Mouse (Mus musculus): ENCODE measurements at regions not wholly inside any gene's neighbourhood (a gene's known extent, or its start where the extent isn't known, plus 50 kb on each side); places are given as distances from the start of the nearest gene placed in this dataset.
A peak's percentile ranks its signal among the peaks of the same experiment; 100 is the strongest.

DNA sequence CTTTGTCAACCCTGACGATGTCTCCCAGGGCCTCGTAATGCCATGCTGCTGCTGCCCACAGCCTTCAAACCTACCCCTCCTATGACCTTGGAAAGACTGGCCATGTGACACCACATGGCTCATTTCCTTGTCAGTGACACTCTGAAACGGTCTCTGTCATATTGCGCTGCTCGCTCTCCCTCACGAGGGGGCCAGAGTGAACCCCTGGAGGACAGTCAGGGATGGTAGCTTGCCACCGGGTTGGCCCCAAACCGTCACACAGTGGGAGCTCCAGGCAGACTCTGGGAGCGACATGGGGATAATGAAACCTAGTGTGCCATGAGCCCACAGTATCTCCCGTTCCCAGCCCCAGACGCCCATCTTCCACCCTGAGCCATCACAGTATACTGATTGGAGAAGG is 188.8 kb downstream of the Bmp7 start:
- H3K4me2 ChIP-seq (replicated peaks; ENCODE audit: low read depth, low read length): no peak overlapping the region
- 0 out of 2 replicates have a peak, but pooled peaks have one; percentile 24 for ATAC-seq (ENCODE audit: low FRiP score, low TSS enrichment)
- no peak overlapping the region for H3K27ac ChIP-seq (ENCODE audit: low read depth, low read length)
- WGBS: 73% methylated on average over 11 of the region's 11 CpGs
- no peaks in the 10 kb centered on the region for H3K9me3 ChIP-seq (ENCODE audit: control insufficient read depth, low read length)
- H3K36me3 ChIP-seq (ENCODE audit: control insufficient read depth, insufficient read depth, low read length): no peaks in the 10 kb centered on the region
- no peak overlapping the region for H3K4me3 ChIP-seq (ENCODE audit: low read length)
- peaks cover 2% of the 10 kb centered on the region; the same call in 1 of the 2 replicates for H3K4me1 ChIP-seq (ENCODE audit: control insufficient read depth, insufficient read depth, low read length)
- peaks cover 19% of the 10 kb centered on the region for H3K27me3 ChIP-seq (ENCODE audit: control insufficient read depth, insufficient read depth, low read length)
- no peak overlapping the region for H3K9ac ChIP-seq (ENCODE audit: low read depth, low read length)

DNA sequence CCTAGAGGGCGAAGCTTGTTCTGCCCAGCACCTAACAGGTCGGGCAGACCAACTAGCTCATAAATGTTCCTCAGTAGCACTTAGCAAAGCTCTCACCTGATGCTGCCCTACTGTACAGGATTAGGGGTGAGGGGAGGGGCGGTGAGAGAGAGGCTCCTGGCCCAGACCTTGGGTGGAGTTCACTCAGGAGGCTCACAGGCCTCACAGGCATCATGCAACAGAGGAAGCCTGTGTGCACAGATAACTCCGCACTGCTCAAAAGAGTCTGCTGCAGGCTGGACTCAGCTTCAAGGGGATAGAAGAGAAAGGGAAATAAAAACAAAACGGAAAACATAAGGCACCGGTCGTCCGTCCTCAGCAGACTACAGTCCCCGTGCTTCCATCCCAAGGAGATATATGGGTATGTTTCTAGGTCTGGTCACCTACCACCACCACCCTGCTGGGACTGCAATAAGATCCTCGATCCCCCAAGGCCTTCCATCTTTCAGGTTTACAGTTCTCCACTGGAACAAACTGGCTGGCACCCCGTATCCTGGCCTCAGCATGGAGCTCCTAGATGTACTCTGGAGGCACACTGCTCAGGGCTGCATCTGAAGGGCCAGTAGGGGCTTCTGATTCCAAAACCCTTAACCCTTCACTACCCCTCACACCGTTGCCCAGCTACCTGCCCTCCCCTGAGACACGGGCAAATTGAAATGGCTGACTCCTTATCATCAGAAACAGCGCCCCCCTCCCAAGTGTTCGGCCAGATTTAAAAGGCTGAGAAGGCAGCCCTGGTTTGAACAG is 184.2 kb downstream of the Bmp7 start:
- Histone ChIP-seq H3K27ac (ENCODE audit: low read depth, low read length) (no peak overlapping the region), H3K4me3 (ENCODE audit: low read length) (no peak overlapping the region), H3K9ac (ENCODE audit: low read depth, low read length) (no peak overlapping the region), H3K36me3 (ENCODE audit: control insufficient read depth, insufficient read depth, low read length) (no peaks in the 10 kb centered on the region), H3K27me3 (ENCODE audit: control insufficient read depth, insufficient read depth, low read length) (peaks cover 41% of the 10 kb centered on the region), H3K4me1 (ENCODE audit: control insufficient read depth, insufficient read depth, low read length) (peaks cover 9% of the 10 kb centered on the region; the same call in 1 of the 2 replicates), H3K9me3 (ENCODE audit: control insufficient read depth, low read length) (no peaks in the 10 kb centered on the region), H3K4me2 (replicated peaks; ENCODE audit: low read depth, low read length) (no peak overlapping the region)
- WGBS: 53% methylated on average over 15 of the region's 15 CpGs
- ATAC-seq (ENCODE audit: low FRiP score, low TSS enrichment): no peak

DNA sequence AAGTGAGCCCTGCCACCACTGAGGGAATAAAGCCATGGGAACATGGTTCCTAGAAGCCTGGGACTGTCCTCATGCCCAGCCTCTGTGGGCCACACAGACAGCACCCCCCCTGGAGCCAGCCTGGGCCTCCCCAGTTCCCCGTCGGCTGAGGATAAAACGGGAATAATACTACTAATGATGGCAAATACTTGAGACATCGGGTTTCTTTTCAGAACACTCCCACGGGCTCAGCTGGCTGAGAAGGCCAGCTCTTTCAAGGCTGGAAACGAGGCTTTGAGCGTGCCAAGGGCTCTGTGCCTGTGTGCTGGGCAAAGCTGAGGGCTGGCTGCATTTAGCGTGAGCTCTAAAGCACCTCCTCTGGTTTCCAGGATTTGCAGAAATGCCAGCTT is 183.7 kb downstream of the Bmp7 start:
- H3K9ac ChIP-seq (ENCODE audit: low read depth, low read length): no peak overlapping the region
- H3K4me1 ChIP-seq (ENCODE audit: control insufficient read depth, insufficient read depth, low read length): peaks cover 9% of the 10 kb centered on the region; the same call in 1 of the 2 replicates
- WGBS: 13% methylated on average over 8 of the region's 8 CpGs
- H3K36me3 ChIP-seq (ENCODE audit: control insufficient read depth, insufficient read depth, low read length): no peaks in the 10 kb centered on the region
- no peak overlapping the region for H3K27ac ChIP-seq (ENCODE audit: low read depth, low read length)
- ATAC-seq (ENCODE audit: low FRiP score, low TSS enrichment): no peak
- no peak overlapping the region for H3K4me2 ChIP-seq (replicated peaks; ENCODE audit: low read depth, low read length)
- H3K4me3 ChIP-seq (ENCODE audit: low read length): no peak overlapping the region
- no peaks in the 10 kb centered on the region for H3K9me3 ChIP-seq (ENCODE audit: control insufficient read depth, low read length)
- H3K27me3 ChIP-seq (ENCODE audit: control insufficient read depth, insufficient read depth, low read length): peaks cover 43% of the 10 kb centered on the region

DNA sequence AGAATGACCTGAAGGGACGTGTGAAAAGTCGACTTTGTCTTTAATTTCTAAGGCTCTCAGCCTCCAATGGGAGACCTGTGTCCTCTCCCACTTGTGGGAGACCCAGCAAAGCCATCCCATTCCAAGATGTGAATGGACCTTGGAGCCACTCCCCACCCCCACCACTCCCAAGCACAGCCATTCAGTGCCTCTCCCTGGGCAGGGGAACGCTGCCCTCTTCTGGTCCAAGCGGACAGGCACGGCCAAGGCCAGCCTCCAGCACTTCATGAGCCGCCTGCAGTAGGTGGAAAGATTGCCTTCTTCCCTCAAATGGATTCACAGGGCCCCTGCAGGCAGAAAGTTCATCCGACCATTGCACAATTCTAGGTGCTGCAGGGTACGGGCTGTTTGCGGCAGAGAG is 181.6 kb downstream of the Bmp7 start:
- Histone ChIP-seq H3K9me3 (ENCODE audit: control insufficient read depth, low read length) (no peaks in the 10 kb centered on the region), H3K4me3 (ENCODE audit: low read length) (no peak overlapping the region), H3K27ac (ENCODE audit: low read depth, low read length) (no peak overlapping the region), H3K4me2 (replicated peaks; ENCODE audit: low read depth, low read length) (no peak overlapping the region), H3K36me3 (ENCODE audit: control insufficient read depth, insufficient read depth, low read length) (no peaks in the 10 kb centered on the region), H3K27me3 (ENCODE audit: control insufficient read depth, insufficient read depth, low read length) (peaks cover 36% of the 10 kb centered on the region), H3K4me1 (ENCODE audit: control insufficient read depth, insufficient read depth, low read length) (peaks cover 9% of the 10 kb centered on the region; the same call in 1 of the 2 replicates), H3K9ac (ENCODE audit: low read depth, low read length) (no peak overlapping the region)
- peak; percentile 73; the same call in 1 of the 2 replicates for ATAC-seq (ENCODE audit: low FRiP score, low TSS enrichment)
- WGBS: 11% methylated on average over 9 of the region's 9 CpGs

DNA sequence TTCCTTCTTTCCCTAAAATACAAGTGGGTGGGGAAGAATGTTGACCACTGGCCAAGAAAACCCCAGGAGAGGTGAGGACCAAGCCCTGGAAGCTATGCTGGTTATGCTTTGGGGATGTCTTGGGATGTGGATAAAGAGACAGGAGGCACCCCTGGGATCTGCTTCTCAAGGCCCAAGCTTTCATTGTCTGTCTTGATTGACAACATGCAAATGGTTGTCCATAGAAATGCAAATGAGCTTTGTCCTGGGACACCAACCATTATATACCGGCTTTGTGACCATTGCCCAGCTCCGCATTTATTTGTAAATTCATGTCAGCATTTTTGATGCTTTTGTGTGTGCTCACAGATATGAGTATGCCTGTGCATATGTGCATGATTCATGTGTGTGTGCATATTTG is 174.9 kb downstream of the Bmp7 start:
- no peak overlapping the region for H3K9ac ChIP-seq (ENCODE audit: low read depth, low read length)
- 81% methylated on average over 2 of the region's 2 CpGs for WGBS
- H3K4me1 ChIP-seq (ENCODE audit: control insufficient read depth, insufficient read depth, low read length): no peaks in the 10 kb centered on the region
- H3K9me3 ChIP-seq (ENCODE audit: control insufficient read depth, low read length): no peaks in the 10 kb centered on the region
- no peak for ATAC-seq (ENCODE audit: low FRiP score, low TSS enrichment)
- no peak overlapping the region for H3K27ac ChIP-seq (ENCODE audit: low read depth, low read length)
- H3K4me3 ChIP-seq (ENCODE audit: low read length): no peak overlapping the region
- no peaks in the 10 kb centered on the region for H3K36me3 ChIP-seq (ENCODE audit: control insufficient read depth, insufficient read depth, low read length)
- H3K27me3 ChIP-seq (ENCODE audit: control insufficient read depth, insufficient read depth, low read length): peaks cover 9% of the 10 kb centered on the region; the same call in 1 of the 2 replicates
- no peak overlapping the region for H3K4me2 ChIP-seq (replicated peaks; ENCODE audit: low read depth, low read length)

DNA sequence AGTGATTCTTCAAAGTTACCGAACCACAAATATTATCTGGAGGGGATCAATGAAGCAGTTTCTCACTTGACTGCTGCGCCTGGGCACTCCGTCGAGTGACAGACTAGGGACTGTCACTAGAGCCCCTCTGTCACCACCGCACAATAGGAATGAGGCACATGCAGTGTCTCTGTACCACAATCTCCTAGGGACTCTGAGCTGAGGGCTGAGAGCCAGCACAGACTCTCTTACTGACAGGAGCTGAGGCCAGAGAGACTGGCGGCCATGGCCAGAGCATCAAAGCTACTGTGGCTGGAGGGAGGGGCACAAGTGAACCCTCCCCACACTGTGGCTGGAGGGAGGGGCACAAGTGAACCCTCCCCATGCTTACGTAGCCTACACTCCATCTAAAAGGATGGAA is 173.7 kb downstream of the Bmp7 start:
- H3K9me3 ChIP-seq (ENCODE audit: control insufficient read depth, low read length): no peaks in the 10 kb centered on the region
- H3K4me1 ChIP-seq (ENCODE audit: control insufficient read depth, insufficient read depth, low read length): no peaks in the 10 kb centered on the region
- no peak overlapping the region for H3K27ac ChIP-seq (ENCODE audit: low read depth, low read length)
- H3K27me3 ChIP-seq (ENCODE audit: control insufficient read depth, insufficient read depth, low read length): peaks cover 4% of the 10 kb centered on the region; the same call in 1 of the 2 replicates
- no peaks in the 10 kb centered on the region for H3K36me3 ChIP-seq (ENCODE audit: control insufficient read depth, insufficient read depth, low read length)
- no peak overlapping the region for H3K4me3 ChIP-seq (ENCODE audit: low read length)
- WGBS: 53% methylated on average over 7 of the region's 7 CpGs
- H3K9ac ChIP-seq (ENCODE audit: low read depth, low read length): no peak overlapping the region
- H3K4me2 ChIP-seq (replicated peaks; ENCODE audit: low read depth, low read length): no peak overlapping the region
- ATAC-seq (ENCODE audit: low FRiP score, low TSS enrichment): no peak

DNA sequence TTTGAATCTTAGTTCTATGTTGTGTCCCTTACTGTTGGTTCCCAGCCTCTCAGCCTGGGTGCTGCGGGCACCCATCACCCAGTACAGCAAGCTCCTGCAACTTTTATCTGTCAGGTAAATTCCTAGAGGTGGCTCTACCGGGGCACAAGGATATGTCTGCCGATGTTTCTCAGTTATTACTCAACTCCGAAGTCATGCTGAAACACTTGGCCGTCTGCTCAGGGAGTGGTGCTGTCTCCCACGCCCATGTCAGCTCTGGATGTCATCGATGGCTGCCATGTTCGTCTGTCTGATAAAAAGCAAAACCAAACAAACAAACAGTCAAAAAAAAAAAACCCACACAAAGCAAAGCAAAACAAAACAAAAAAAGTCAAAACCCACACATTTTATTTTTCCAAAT is 171.4 kb downstream of the Bmp7 start:
- Histone ChIP-seq H3K27ac (ENCODE audit: low read depth, low read length) (no peak overlapping the region), H3K9me3 (ENCODE audit: control insufficient read depth, low read length) (no peaks in the 10 kb centered on the region), H3K36me3 (ENCODE audit: control insufficient read depth, insufficient read depth, low read length) (no peaks in the 10 kb centered on the region), H3K27me3 (ENCODE audit: control insufficient read depth, insufficient read depth, low read length) (no peaks in the 10 kb centered on the region), H3K4me1 (ENCODE audit: control insufficient read depth, insufficient read depth, low read length) (no peaks in the 10 kb centered on the region), H3K4me2 (replicated peaks; ENCODE audit: low read depth, low read length) (no peak overlapping the region), H3K4me3 (ENCODE audit: low read length) (no peak overlapping the region), H3K9ac (ENCODE audit: low read depth, low read length) (no peak overlapping the region)
- 87% methylated on average over 8 of the region's 8 CpGs for WGBS
- ATAC-seq (ENCODE audit: low FRiP score, low TSS enrichment): no peak

DNA sequence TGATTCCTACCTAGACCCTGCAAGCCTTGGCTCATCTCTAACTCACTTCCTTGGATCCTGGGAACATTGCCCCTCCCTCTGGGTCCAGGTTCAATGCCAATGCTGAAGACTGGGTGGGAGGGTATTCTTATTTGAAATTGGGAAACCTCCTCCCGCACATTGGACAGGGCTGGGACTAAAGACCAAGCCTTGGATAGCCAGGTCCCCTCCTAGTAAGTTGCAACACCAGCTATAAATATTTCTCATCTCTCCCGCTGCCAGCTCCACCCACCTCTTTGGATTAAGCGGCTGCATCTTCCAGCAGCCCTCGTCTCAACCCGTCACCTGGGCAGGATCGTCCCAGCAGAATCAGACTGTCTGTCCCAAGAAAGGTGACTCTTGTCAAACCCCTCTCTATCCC is 170.1 kb downstream of the Bmp7 start:
- no peaks in the 10 kb centered on the region for H3K4me1 ChIP-seq (ENCODE audit: control insufficient read depth, insufficient read depth, low read length)
- no peaks in the 10 kb centered on the region for H3K36me3 ChIP-seq (ENCODE audit: control insufficient read depth, insufficient read depth, low read length)
- H3K9ac ChIP-seq (ENCODE audit: low read depth, low read length): no peak overlapping the region
- H3K27me3 ChIP-seq (ENCODE audit: control insufficient read depth, insufficient read depth, low read length): no peaks in the 10 kb centered on the region
- H3K4me2 ChIP-seq (replicated peaks; ENCODE audit: low read depth, low read length): no peak overlapping the region
- no peaks in the 10 kb centered on the region for H3K9me3 ChIP-seq (ENCODE audit: control insufficient read depth, low read length)
- 79% methylated on average over 6 of the region's 6 CpGs for WGBS
- H3K4me3 ChIP-seq (ENCODE audit: low read length): no peak overlapping the region
- H3K27ac ChIP-seq (ENCODE audit: low read depth, low read length): no peak overlapping the region
- no peak for ATAC-seq (ENCODE audit: low FRiP score, low TSS enrichment)

DNA sequence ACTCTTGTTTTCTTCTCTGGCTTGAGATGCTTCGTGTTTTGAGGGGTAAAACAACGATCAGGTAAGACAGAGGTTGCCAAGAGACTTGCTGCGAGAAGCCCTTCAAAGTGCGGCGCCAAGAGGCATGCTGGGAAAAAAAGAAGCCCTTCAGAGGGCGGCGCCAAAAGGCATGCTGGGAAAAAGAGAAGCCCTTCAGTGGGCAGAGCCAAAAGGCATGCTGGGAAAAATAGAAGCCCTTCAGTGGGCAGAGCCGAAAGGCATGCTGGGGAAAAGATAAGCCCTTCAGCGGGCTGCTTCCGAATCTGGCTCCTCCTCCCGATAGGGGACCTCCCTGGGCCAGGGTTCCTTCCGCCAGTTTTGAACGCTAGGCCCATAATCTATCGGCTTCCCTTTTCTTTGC is 169.5 kb downstream of the Bmp7 start:
- 91% methylated on average over 14 of the region's 14 CpGs for WGBS
- no peaks in the 10 kb centered on the region for H3K4me1 ChIP-seq (ENCODE audit: control insufficient read depth, insufficient read depth, low read length)
- no peak overlapping the region for H3K9ac ChIP-seq (ENCODE audit: low read depth, low read length)
- no peaks in the 10 kb centered on the region for H3K36me3 ChIP-seq (ENCODE audit: control insufficient read depth, insufficient read depth, low read length)
- H3K4me3 ChIP-seq (ENCODE audit: low read length): no peak overlapping the region
- H3K9me3 ChIP-seq (ENCODE audit: control insufficient read depth, low read length): no peaks in the 10 kb centered on the region
- no peak for ATAC-seq (ENCODE audit: low FRiP score, low TSS enrichment)
- H3K27ac ChIP-seq (ENCODE audit: low read depth, low read length): no peak overlapping the region
- H3K4me2 ChIP-seq (replicated peaks; ENCODE audit: low read depth, low read length): no peak overlapping the region
- no peaks in the 10 kb centered on the region for H3K27me3 ChIP-seq (ENCODE audit: control insufficient read depth, insufficient read depth, low read length)
